Mouse (Mus musculus): ENCODE measurements around the gene Ate1. TPM values are rescaled to one million over a fixed set of nuclear protein-coding genes. Genes with fewer than 3 reads are reported as not detected.
A peak's percentile ranks its signal among the peaks of the same experiment; 100 is the strongest.

Gene Ate1
- polyA plus RNA-seq, 1 experiment: 37.1 TPM

DNA sequence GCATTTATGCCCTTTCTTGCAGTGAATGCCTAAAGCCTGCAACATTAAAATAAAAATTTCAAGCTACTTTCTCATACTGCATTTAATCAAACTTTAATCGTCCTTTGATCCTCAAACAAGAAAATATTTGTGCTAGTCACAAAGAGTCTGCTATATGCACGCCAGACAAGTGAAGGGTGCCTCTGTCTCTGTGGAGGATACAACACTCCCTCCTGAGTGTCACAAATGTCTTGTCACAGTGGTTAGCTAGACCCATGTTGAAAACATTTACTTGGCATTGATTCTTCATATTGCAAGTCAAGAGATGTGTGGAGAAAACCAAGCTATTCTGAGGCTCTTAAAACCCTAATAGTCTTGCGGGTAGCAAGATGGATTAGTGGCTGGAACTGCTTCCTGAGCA lies 133.9 kb downstream of the Ate1 start:
- Histone ChIP-seq H3K9ac (ENCODE audit: low read depth, poor library complexity, severe bottlenecking) (no peak overlapping the region), H3K4me3 (ENCODE audit: low read depth, low read length) (no peak overlapping the region), H3K27me3 (ENCODE audit: control insufficient read depth, insufficient read depth, low read length, poor library complexity, severe bottlenecking) (no peaks in the 10 kb centered on the region), H3K9me3 (replicated peaks; ENCODE audit: control insufficient read depth, insufficient read depth, low read length, poor library complexity, severe bottlenecking) (no peaks in the 10 kb centered on the region), H3K36me3 (ENCODE audit: control insufficient read depth, insufficient read depth, low read length, poor library complexity, severe bottlenecking) (no peaks in the 10 kb centered on the region), H3K4me1 (ENCODE audit: control insufficient read depth, insufficient read depth, low read length) (no peaks in the 10 kb centered on the region), H3K27ac (ENCODE audit: insufficient read depth, low read length) (no peak overlapping the region)
- TF ChIP-seq POLR2A (IDR thresholded peaks at IDR 0.05; ENCODE audit: insufficient read depth, low read length): no peak
- no peak for TF ChIP-seq CTCF (IDR thresholded peaks at IDR 0.05; ENCODE audit: low read depth, low read length)
- no peak for TF ChIP-seq EP300 (IDR thresholded peaks at IDR 0.05; ENCODE audit: insufficient read depth, low read depth, low read length)

DNA sequence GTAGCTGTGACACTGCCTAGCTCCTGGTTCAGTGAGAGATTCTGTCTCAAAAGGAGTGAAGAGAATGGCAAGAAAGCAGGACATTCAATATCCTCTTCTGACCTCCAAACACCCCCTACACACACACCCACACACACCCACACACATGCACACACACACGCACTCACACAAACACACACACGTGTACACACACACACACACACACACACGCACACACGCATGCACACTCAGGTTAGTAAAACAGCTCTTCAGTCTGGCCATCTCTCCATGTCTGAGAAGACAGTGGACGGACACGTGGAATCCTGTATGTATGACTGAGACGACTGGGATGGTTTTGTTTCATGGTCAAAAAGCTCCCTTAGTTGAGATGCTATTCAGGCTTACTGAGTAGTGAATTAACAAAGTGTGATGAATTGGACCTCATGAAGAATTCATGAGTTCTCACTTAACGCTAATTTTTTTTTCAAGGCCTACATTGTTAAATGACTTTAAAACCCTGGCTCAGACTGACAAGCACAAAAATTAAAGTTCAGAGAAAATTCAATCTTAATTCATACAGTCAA lies 134.4 kb downstream of the Ate1 start:
- Histone ChIP-seq H3K27ac (ENCODE audit: insufficient read depth, low read length) (no peak overlapping the region), H3K36me3 (ENCODE audit: control insufficient read depth, insufficient read depth, low read length, poor library complexity, severe bottlenecking) (no peaks in the 10 kb centered on the region), H3K9me3 (replicated peaks; ENCODE audit: control insufficient read depth, insufficient read depth, low read length, poor library complexity, severe bottlenecking) (no peaks in the 10 kb centered on the region), H3K4me1 (ENCODE audit: control insufficient read depth, insufficient read depth, low read length) (no peaks in the 10 kb centered on the region), H3K27me3 (ENCODE audit: control insufficient read depth, insufficient read depth, low read length, poor library complexity, severe bottlenecking) (no peaks in the 10 kb centered on the region), H3K4me3 (ENCODE audit: low read depth, low read length) (no peak overlapping the region), H3K9ac (ENCODE audit: low read depth, poor library complexity, severe bottlenecking) (no peak overlapping the region)
- TF ChIP-seq CTCF (IDR thresholded peaks at IDR 0.05; ENCODE audit: low read depth, low read length) (no peak), EP300 (IDR thresholded peaks at IDR 0.05; ENCODE audit: insufficient read depth, low read depth, low read length) (no peak), POLR2A (IDR thresholded peaks at IDR 0.05; ENCODE audit: insufficient read depth, low read length) (no peak)

DNA sequence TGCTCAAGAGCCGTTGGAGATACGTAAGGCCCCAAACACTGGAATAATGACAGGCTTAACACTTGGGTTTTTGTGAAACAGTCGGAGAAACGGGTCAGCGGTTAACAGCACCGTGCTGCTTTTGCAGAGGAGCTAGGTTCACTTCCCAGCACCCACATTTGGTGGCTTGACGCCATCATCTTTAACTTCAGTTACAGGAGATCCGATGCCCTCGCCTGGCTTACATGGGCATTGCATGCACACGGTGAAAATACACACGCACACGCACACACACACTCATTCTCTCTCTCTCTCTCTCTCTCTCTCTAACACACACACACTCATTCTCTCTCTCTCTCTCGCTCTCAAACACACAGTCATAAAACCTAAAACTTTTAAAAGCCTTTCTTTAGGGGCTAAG lies 138.0 kb downstream of the Ate1 start:
- Histone ChIP-seq H3K9me3 (replicated peaks; ENCODE audit: control insufficient read depth, insufficient read depth, low read length, poor library complexity, severe bottlenecking) (no peaks in the 10 kb centered on the region), H3K9ac (ENCODE audit: low read depth, poor library complexity, severe bottlenecking) (no peak overlapping the region), H3K27ac (ENCODE audit: insufficient read depth, low read length) (no peak overlapping the region), H3K27me3 (ENCODE audit: control insufficient read depth, insufficient read depth, low read length, poor library complexity, severe bottlenecking) (no peaks in the 10 kb centered on the region), H3K36me3 (ENCODE audit: control insufficient read depth, insufficient read depth, low read length, poor library complexity, severe bottlenecking) (no peaks in the 10 kb centered on the region), H3K4me1 (ENCODE audit: control insufficient read depth, insufficient read depth, low read length) (no peaks in the 10 kb centered on the region), H3K4me3 (ENCODE audit: low read depth, low read length) (no peak overlapping the region)
- TF ChIP-seq POLR2A (IDR thresholded peaks at IDR 0.05; ENCODE audit: insufficient read depth, low read length) (no peak), CTCF (IDR thresholded peaks at IDR 0.05; ENCODE audit: low read depth, low read length) (peak; percentile 20), EP300 (IDR thresholded peaks at IDR 0.05; ENCODE audit: insufficient read depth, low read depth, low read length) (no peak)

DNA sequence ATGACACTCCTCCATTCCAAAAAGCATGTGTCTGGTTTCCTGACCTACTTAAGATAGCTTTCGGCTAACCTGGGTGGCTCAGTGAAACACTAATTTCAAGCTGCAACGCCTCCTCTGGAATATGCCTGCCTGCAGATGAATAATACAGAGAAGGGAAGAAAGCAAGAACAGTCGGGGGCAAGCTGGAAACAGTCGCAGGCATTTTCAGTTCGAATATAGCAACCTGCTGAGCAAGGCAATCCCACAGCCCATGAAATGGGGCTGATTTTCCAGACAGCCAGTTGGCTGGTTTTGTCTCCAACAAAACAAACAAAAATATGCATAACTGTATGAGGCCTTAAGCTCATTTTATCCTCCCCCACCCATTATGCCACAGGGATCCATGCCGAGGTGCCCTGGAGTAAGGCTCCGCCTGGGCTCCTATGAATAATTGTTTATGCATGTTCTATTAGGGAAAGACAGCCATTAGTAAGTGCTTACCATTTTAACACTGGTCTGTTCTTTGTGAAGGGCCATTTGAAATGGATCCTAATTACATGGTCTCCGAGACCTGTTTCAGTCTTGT lies 138.7 kb downstream of the Ate1 start:
- H3K9me3 ChIP-seq (replicated peaks; ENCODE audit: control insufficient read depth, insufficient read depth, low read length, poor library complexity, severe bottlenecking): no peaks in the 10 kb centered on the region
- H3K27ac ChIP-seq (ENCODE audit: insufficient read depth, low read length): no peak overlapping the region
- no peaks in the 10 kb centered on the region for H3K27me3 ChIP-seq (ENCODE audit: control insufficient read depth, insufficient read depth, low read length, poor library complexity, severe bottlenecking)

DNA sequence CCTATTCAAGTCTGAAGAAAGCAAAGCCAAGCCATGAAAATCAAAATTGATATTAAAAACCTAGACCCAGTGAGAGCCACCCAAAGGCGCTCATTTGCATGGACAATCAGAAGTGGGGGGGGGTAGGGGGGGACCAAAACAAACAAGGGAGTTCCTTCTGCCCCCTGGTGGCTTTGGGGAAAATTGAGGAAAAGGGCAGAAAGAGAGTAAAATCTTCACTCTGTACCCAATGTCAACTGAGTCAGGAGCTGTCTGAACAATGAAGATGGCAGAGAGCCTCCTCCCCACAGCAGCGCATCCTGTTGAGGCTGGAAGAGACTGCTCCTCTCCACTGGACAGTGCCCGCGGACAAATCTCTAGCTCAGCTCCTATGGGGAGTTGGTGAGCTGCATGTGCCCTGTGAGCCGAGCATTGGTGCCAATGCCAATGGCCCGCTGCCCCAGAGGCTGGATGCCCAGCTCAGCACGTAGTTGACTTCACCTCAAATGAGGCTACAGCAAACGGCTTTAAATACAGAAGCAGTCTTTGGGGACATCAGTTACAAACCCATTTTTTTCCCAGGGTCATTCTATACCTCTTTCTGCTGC lies 139.3 kb downstream of the Ate1 start:
- Histone ChIP-seq H3K9me3 (replicated peaks; ENCODE audit: control insufficient read depth, insufficient read depth, low read length, poor library complexity, severe bottlenecking) (no peaks in the 10 kb centered on the region), H3K4me1 (ENCODE audit: control insufficient read depth, insufficient read depth, low read length) (no peaks in the 10 kb centered on the region), H3K9ac (ENCODE audit: low read depth, poor library complexity, severe bottlenecking) (no peak overlapping the region), H3K4me3 (ENCODE audit: low read depth, low read length) (no peak overlapping the region), H3K36me3 (ENCODE audit: control insufficient read depth, insufficient read depth, low read length, poor library complexity, severe bottlenecking) (no peaks in the 10 kb centered on the region), H3K27me3 (ENCODE audit: control insufficient read depth, insufficient read depth, low read length, poor library complexity, severe bottlenecking) (no peaks in the 10 kb centered on the region), H3K27ac (ENCODE audit: insufficient read depth, low read length) (no peak overlapping the region)
- no peak for TF ChIP-seq CTCF (IDR thresholded peaks at IDR 0.05; ENCODE audit: low read depth, low read length)
- TF ChIP-seq POLR2A (IDR thresholded peaks at IDR 0.05; ENCODE audit: insufficient read depth, low read length): no peak
- no peak for TF ChIP-seq EP300 (IDR thresholded peaks at IDR 0.05; ENCODE audit: insufficient read depth, low read depth, low read length)

More for the DNA sequence above, 138.7 kb downstream of the Ate1 start:
- TF ChIP-seq EP300 (IDR thresholded peaks at IDR 0.05; ENCODE audit: insufficient read depth, low read depth, low read length): no peak
- no peaks in the 10 kb centered on the region for H3K36me3 ChIP-seq (ENCODE audit: control insufficient read depth, insufficient read depth, low read length, poor library complexity, severe bottlenecking)
- no peak overlapping the region for H3K9ac ChIP-seq (ENCODE audit: low read depth, poor library complexity, severe bottlenecking)
- no peaks in the 10 kb centered on the region for H3K4me1 ChIP-seq (ENCODE audit: control insufficient read depth, insufficient read depth, low read length)
- H3K4me3 ChIP-seq (ENCODE audit: low read depth, low read length): no peak overlapping the region

DNA sequence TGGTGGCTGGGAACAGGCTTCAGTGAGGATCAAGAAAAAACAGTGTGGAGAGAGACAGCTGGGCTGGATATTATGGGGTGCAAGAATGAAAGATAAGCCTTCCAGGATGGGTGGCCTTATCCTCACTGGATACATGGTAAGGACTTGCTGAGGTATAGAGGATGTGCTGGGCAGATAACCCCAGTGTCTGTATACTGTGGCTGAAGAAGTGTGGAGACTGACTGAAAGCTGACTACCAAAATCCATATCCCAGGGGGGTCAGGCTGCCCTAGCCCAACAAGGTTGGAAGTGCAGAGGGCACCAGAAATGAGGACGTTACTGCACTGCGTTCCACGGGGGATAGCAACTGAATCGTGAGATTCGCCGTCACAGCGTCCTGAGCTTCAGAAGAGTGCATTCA lies 139.8 kb downstream of the Ate1 start:
- Histone ChIP-seq H3K27ac (ENCODE audit: insufficient read depth, low read length) (no peak overlapping the region), H3K36me3 (ENCODE audit: control insufficient read depth, insufficient read depth, low read length, poor library complexity, severe bottlenecking) (no peaks in the 10 kb centered on the region), H3K4me1 (ENCODE audit: control insufficient read depth, insufficient read depth, low read length) (no peaks in the 10 kb centered on the region), H3K4me3 (ENCODE audit: low read depth, low read length) (no peak overlapping the region), H3K9me3 (replicated peaks; ENCODE audit: control insufficient read depth, insufficient read depth, low read length, poor library complexity, severe bottlenecking) (no peaks in the 10 kb centered on the region), H3K9ac (ENCODE audit: low read depth, poor library complexity, severe bottlenecking) (no peak overlapping the region), H3K27me3 (ENCODE audit: control insufficient read depth, insufficient read depth, low read length, poor library complexity, severe bottlenecking) (no peaks in the 10 kb centered on the region)
- TF ChIP-seq POLR2A (IDR thresholded peaks at IDR 0.05; ENCODE audit: insufficient read depth, low read length): no peak
- no peak for TF ChIP-seq CTCF (IDR thresholded peaks at IDR 0.05; ENCODE audit: low read depth, low read length)
- TF ChIP-seq EP300 (IDR thresholded peaks at IDR 0.05; ENCODE audit: insufficient read depth, low read depth, low read length): no peak
